Comparison of ENCODE assay signal across 20 mouse cellular contexts in genomic region chr5:150024901-150025300, GRCm38 (mm10). TPM values are rescaled to one million over a fixed set of nuclear protein-coding genes. Genes with fewer than 3 reads are reported as not detected.
"Had no signal": no experiment of that assay in that cellular context is flagged by ENCODE, and none has a peak within 500 bp of the region (broad histone marks: within the 10 kb centered on the region; RNA-seq: fewer than 3 reads in every experiment).

No protein-coding gene starts in this region.

- H3K4me3 ChIP-seq: neural tube, embryonic 13.5 days; neural tube, embryonic 15.5 days; stomach, embryonic 15.5 days had no signal

- H3K27me3 ChIP-seq: neural tube, embryonic 13.5 days; neural tube, embryonic 15.5 days; stomach, embryonic 15.5 days had no signal

- H3K4me1 ChIP-seq: stomach, embryonic 15.5 days had no signal

- H3K9me3 ChIP-seq: neural tube, embryonic 15.5 days; stomach, embryonic 15.5 days had no signal

- H3K27ac ChIP-seq: neural tube, embryonic 13.5 days; neural tube, embryonic 15.5 days; stomach, embryonic 15.5 days; stomach, postnatal 0 days had no signal

- DNase-seq: retina, postnatal 1 day; right cerebral cortex, adult 18-20 months; right cerebral cortex, postnatal 14 days; right cerebral cortex, postnatal 25 days; right cerebral cortex, postnatal 4 days; spleen, adult 18-20 months; thymus, adult 18-20 months; thymus, adult 2 months; thymus, postnatal 14 days; thymus, postnatal 25 days; thymus, postnatal 36 days; thymus, postnatal 4 days had no signal

- H3K36me3 ChIP-seq: neural tube, embryonic 13.5 days; neural tube, embryonic 15.5 days; stomach, embryonic 15.5 days had no signal

- H3K9ac ChIP-seq: neural tube, embryonic 13.5 days; neural tube, embryonic 15.5 days; stomach, embryonic 15.5 days had no signal

- H3K4me2 ChIP-seq: neural tube, embryonic 13.5 days; neural tube, embryonic 15.5 days; stomach, embryonic 15.5 days had no signal

RNA-seq across cellular contexts. Expression of gene Rxfp2, which starts 6.4 kb away (rescaled TPM):
- total RNA-seq: neutrophil, adult 5-6 weeks had no signal
- polyA plus RNA-seq: small intestine, adult 2 months; spleen, adult 2 months; thymus, postnatal 0 days had no signal
